Mouse (Mus musculus) R1 (cell line): ENCODE measurements around the gene Tprgl.

Experiments used
- DNase-seq: peaks from one replicate; pipeline ENCODE4 v3.0.0-alpha.2; 2018; ENCODE audit warnings: low read depth, low spot score

The Tprgl gene

DNA sequence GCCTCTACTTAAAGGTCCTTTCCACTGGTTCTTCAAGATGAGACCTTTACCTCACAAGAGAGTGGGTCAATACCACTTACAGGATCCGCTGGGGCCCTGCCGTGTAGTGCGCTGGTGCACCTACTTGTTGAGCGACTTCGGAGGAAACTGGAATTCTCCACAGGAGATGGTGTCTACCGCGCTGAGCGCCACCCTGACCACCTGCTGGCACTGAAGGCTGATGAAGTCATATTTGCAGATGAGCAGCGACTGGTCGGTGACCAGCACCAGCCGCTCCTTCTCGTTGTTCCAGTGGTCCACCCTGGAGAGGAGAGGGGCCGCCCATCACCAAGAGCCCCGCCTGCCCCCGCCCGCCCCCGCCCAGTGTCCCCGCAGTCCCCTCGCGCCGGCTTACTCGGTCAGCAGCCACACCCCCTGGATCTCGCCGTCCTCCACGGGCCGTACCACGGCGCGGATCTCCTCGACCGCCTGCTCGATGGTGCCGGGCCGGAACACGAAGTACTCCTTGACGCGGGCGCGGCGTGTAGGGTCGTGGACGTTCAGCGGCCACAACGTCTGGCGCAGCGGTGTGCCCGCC lies 417 bp downstream of the Tprgl start:
- DNase-seq, result peak; percentile 32

- DNase-seq, result peak; percentile 87
These were observed 1.5 kb downstream of the Tprgl start for GRCm38 (mm10) chr4:154159002-154159401.

GRCm38 (mm10) chr4:154157970-154158662 lies 2.4 kb downstream of the Tprgl start:
- DNase-seq, result no peak

DNA sequence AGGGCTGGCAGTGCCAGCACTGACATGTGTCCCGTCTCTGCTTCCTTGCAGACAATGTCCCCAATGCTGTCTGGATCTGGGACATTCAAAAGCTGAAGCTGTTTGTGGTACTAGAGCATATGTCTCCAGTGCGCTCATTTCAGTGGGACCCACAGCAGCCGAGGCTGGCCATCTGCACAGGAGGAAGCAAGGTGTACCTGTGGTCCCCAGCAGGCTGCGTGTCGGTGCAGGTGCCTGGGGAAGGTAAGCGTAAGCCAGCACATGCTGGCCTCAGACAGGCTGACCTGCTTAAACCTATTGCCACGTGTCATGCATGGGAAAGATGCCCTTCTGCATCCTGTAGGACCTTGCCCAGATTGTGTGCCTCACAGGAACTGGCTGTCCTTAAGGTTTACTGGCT lies 4.4 kb downstream of the Tprgl start:
- DNase-seq, result no peak

DNA sequence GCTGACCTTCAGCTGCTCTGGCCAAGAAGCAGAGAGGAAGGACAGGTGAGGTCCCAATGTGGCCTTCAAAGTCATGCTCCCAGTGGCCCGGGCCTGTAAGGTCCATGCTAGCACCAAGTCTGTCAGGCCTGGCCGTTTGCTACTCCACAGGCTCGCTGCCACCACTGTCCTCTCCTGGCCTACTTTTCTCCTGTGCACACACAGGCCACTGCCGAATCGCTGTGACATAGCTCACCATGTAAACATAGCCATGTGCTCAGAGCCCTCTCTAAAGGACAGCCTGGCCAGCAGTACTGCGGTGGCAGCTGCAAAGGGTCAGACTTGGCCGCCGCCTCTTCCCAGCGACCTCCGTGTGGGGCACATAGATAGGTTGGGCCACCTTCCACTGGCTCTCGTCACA lies 6.4 kb downstream of the Tprgl start:
- DNase-seq, result no peak

GRCm38 (mm10) chr4:154146342-154146741 lies 14.1 kb downstream of the Tprgl start:
- no peak for DNase-seq

DNA sequence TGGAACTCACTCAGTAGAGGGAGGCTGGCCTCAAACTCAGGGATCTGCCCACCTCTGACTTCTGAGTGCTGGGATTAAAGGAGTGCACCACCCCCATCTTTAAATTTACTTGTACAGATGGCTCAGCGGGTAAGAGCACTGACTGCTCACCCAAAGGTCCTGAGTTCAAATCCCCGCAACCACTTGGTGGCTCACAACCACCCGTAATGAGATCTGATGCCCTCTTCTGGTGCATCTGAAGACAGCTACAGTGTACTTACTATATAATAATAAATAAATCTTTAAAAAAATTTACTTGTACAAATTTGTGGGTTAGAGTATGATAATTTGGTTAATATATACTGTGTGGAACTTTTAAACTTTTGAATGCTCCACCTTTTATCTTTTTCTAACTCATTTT lies 15.8 kb downstream of the Tprgl start:
- no peak for DNase-seq

DNA sequence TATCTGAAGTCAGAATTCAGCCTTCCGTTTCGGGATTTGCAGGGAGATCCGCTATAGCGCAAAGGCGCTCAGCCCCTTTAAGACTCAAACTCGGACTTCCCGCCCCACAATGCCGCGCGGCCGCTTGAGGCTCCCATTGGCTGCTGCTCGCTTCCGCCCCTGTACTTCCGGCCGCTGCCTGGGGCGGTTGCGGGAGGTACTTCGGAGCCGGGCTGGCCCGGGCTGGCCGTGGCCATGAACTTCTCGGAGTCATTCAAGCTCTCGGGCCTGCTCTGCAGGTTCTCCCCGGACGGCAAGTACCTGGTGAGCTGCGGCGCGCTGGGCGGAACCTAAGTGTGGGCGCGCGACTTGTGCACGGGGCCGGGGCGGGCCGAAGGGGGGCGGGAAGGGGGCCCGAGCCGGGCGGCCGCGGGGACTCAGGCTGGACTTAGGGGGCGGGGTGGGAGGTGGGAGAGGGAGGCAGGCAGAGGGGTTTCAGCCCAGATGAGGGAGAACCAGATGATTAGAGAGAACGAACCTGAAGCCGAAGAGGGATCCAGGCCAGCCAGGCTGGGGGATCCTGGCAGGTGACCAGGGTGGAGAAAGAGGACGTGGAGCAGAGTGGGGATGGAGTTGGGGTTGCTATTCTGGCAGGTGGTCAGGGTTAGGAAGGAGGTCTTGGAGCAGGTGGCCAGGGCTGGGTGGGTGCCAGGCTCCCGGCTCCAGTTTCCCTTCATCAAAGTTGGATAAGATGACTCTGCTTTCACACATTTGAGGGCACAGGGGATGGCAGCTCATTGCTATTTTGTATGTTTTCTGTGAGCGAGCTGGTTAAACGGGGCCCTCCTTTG lies 18.0 kb downstream of the Tprgl start, which contains the start of gene Wrap73:
TSS of gene Wrap73 (plus strand) at position 162 of the 830 bp plus-strand sequence.
- peak; percentile 93 for DNase-seq

GRCm38 (mm10) chr4:154141009-154141867 lies 19.2 kb downstream of the Tprgl start:
- peak; percentile 25 for DNase-seq

DNA sequence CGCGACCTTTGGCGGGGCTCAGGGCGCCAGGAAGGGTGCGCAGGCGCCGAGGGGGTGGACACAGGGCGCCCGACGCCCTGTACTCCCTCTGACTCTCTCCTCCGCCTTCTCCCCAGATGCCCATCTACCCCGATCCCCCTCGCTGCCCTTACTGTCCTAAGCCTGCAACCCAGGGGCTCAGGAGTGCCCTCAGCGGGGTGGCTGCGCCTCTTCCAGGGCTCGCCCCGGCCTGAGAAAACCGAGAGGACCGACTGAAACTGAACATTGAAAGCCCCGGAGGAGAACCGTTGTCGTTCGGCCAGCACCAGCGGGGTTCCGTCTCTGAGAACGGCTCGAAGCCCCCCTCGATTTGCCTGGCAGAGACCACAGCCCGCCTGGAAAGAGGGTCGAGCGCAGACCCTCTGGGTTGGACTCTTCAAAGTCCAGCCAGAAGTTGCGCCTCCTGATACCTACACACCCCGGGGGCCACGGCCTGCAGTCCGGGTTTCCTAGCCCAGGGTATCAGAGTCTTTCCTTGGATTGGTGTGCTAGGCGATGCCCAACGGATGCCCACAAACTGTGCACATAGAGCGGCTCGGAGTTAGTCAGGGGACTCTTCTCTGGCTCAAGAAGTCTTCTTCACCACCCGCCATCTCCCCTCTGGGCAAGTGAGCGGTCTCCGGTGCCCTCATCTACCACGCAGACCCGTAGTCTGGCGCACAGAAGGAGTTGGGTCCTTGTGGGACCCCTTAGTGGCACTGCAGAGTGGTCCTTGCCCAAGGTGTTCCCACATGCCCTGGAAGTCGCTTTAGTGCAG lies 20.1 kb downstream of the Tprgl start:
- peak; percentile 16 for DNase-seq

GRCm38 (mm10) chr4:154140182-154140212 lies 20.5 kb downstream of the Tprgl start, which contains the start of gene Trp73:
TSS of gene Trp73 (minus strand) at chr4:154140208.
- no peak for DNase-seq

- DNase-seq, result peak; percentile 27
These were observed 20.7 kb downstream of the Tprgl start for GRCm38 (mm10) chr4:154139671-154140181.

DNA sequence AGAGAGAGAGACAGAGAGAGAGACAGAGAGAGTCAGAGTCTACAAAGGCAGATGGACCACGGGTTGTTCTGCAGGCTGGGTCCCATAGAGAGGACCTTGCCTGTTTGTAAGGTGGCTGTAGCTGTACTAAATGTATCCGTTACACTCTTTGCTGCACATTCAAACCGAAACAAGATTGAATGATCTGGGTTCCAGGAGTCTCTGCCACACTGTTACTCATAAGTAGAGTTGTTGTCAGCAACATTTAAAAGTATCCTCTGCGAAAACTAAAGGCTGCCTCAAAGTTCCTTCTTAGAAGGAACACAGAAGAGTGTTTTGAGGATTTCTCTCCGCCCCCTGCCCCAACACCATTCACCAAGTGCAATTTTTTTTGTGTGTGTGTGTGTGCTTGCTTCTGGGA lies 23.3 kb downstream of the Tprgl start:
- DNase-seq, result no peak

GRCm38 (mm10) chr4:154134803-154135202 lies 25.7 kb downstream of the Tprgl start:
- DNase-seq, result no peak

- no peak for DNase-seq
These were observed 28.6 kb downstream of the Tprgl start for GRCm38 (mm10) chr4:154131894-154132293.

- no peak for DNase-seq
These were observed 30.5 kb downstream of the Tprgl start for GRCm38 (mm10) chr4:154129950-154130349.

- no peak for DNase-seq
These were observed 33.2 kb downstream of the Tprgl start for GRCm38 (mm10) chr4:154127273-154127672.

- no peak for DNase-seq
These were observed 35.3 kb downstream of the Tprgl start for GRCm38 (mm10) chr4:154125202-154125601.

DNA sequence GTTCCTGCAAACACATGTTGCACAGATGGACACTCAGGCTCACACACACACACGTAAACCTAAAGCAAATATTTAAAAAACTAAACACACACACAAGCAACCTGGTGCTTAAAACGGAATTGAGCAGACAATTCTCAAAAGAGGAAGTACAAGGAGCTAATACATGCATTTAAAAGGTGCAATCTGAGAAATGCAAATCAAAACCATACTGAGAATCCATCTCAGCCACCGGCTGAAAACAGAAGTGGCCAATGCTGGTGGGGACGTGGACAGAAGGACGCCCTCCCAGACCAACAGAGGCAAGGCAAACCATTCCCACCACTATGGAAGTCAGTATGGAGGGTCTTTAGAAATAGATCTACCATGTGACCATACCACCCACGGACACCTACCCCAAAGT lies 36.9 kb downstream of the Tprgl start:
- DNase-seq, result no peak

DNA sequence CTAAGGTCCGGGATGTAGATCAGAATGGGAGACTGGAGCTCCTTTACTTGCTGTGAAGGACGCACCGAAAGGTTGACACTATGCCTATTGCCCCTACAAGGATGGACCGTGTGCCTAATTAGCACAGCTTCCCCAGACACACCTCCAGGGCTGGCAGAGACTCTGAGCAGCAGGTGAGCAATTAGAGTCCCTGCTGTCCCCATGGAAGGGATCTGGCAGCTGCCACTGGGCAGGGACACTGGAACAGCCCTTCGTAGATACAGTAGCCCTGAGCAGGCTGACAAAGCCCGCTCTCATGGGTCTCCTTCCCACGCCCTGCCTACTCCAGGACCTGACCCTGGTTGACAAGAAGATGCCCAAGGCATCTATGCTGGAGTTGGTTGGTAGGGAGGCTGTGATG lies 38.1 kb downstream of the Tprgl start:
- no peak for DNase-seq

DNA sequence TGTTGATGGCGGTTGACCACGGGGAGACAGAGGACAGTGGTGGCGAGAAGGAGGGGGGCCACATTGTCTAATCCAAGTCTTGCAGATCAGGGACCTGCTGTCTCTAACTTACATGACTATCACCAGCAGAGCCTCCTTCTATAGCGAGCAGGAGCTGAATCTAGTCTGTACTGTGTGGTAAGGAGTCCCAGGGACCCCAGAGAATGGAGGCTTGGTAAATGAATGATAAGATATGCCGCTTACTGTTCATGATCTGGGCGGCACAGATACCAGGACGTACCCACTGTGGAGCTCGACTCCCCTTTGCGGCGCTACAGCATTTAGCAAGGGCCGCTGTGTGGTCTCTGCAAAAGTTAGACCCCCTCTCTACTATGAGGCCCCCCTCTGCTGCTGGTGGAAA lies 38.7 kb downstream of the Tprgl start:
- no peak for DNase-seq
